Mouse (Mus musculus): ENCODE data around the gene Ankrd27. TPM values are rescaled to one million over a fixed set of nuclear protein-coding genes. Genes with fewer than 3 reads are reported as not detected.

Gene Ankrd27
- polyA plus RNA-seq, 1 experiment = 38.0 TPM

- H3K4me1 ChIP-seq (ENCODE audit: control insufficient read depth, insufficient read depth, low read length) = no peaks in the 10 kb centered on the region
- no peak overlapping the region for H3K27ac ChIP-seq (ENCODE audit: insufficient read depth, low read length)
- no peak overlapping the region for H3K4me3 ChIP-seq (ENCODE audit: insufficient read depth, low read length)
- TF ChIP-seq CTCF (IDR thresholded peaks at IDR 0.05; ENCODE audit: extremely low read depth, insufficient read depth, low read length) (no peak), POLR2A (IDR thresholded peaks at IDR 0.05; ENCODE audit: extremely low read depth, insufficient read depth, low read length) (no peak)
These were observed 97.5 kb downstream of the Ankrd27 start for GRCm38 (mm10) chr7:35683409-35684122.

- TF ChIP-seq POLR2A (IDR thresholded peaks at IDR 0.05; ENCODE audit: extremely low read depth, insufficient read depth, low read length) = no peak
- TF ChIP-seq CTCF (IDR thresholded peaks at IDR 0.05; ENCODE audit: extremely low read depth, insufficient read depth, low read length) = no peak
These were observed 100.2 kb downstream of the Ankrd27 start for GRCm38 (mm10) chr7:35686216-35686615.

DNA sequence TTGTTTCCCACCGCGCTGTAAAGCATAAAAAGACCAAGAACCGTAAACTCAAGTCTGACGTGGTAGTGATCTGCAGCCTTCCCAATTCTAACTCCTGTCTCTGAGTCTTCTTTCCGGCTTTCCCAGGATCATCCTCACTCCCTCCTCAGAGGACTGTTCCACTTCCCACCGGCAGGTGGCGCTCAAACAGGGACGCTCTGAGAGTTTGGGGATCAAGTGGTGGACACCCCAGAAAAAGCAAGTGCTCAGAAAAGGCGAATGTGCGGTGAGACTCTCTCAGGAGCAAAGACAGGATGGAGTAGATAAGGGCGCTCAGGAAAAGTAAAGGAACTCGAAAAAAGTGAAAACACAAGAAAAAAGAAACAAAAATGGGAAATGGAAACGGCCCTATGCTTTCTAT is 100.7 kb downstream of the Ankrd27 start:
- TF ChIP-seq POLR2A (IDR thresholded peaks at IDR 0.05; ENCODE audit: extremely low read depth, insufficient read depth, low read length) (no peak), CTCF (IDR thresholded peaks at IDR 0.05; ENCODE audit: extremely low read depth, insufficient read depth, low read length) (peak; percentile 76)
- H3K4me1 ChIP-seq (ENCODE audit: control insufficient read depth, insufficient read depth, low read length) = no peaks in the 10 kb centered on the region
- H3K4me3 ChIP-seq (ENCODE audit: insufficient read depth, low read length) = no peak overlapping the region
- no peak overlapping the region for H3K27ac ChIP-seq (ENCODE audit: insufficient read depth, low read length)

More at GRCm38 (mm10) chr7:35686216-35686615, 100.2 kb downstream of the Ankrd27 start:
- Histone ChIP-seq H3K4me1 (ENCODE audit: control insufficient read depth, insufficient read depth, low read length) (no peaks in the 10 kb centered on the region), H3K4me3 (ENCODE audit: insufficient read depth, low read length) (no peak overlapping the region), H3K27ac (ENCODE audit: insufficient read depth, low read length) (no peak overlapping the region)

DNA sequence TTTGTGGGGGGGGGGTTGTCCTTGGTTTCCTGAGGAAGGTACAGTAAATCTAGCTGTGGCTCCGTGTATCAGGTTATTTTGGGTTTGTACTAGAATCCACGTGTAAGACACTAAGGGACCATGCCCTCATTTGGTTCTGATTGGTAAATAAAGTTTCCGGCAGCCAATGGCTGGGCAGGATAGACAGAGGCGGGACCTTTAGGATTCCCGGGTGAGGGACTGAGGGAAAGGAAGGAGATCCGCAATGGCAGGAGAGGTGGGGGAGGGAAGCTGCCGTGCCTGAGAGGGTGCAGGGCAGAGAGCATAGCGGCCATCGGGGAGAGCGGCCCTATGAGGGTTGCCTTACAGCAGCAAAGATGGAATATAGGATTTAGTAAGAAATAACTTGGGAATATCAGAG is 101.2 kb downstream of the Ankrd27 start:
- TF ChIP-seq CTCF (IDR thresholded peaks at IDR 0.05; ENCODE audit: extremely low read depth, insufficient read depth, low read length) = no peak
- no peak for TF ChIP-seq POLR2A (IDR thresholded peaks at IDR 0.05; ENCODE audit: extremely low read depth, insufficient read depth, low read length)

DNA sequence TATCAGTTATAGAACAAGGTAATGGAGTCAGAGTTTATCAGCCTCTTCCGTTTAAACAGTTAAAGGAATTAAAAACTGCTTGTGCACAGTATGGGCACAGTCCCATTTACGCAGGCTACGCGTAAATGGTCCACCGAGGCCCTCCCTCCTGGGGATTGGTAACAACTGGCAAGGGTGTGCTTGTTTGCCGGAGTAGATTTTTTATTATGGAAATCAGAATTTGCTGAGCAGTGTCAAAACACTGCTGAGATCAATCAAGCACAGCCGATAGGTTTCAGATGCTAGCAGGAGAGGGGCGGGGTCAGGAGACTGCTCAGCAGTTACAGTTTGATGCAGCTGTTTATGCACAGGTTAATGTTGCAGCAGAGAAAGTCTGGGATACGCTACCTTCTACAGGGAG is 102.2 kb downstream of the Ankrd27 start:
- Histone ChIP-seq H3K4me3 (ENCODE audit: insufficient read depth, low read length) (no peak overlapping the region), H3K4me1 (ENCODE audit: control insufficient read depth, insufficient read depth, low read length) (no peaks in the 10 kb centered on the region), H3K27ac (ENCODE audit: insufficient read depth, low read length) (no peak overlapping the region)
- TF ChIP-seq POLR2A (IDR thresholded peaks at IDR 0.05; ENCODE audit: extremely low read depth, insufficient read depth, low read length) (no peak), CTCF (IDR thresholded peaks at IDR 0.05; ENCODE audit: extremely low read depth, insufficient read depth, low read length) (no peak)

More for the DNA sequence above, 101.2 kb downstream of the Ankrd27 start:
- Histone ChIP-seq H3K27ac (ENCODE audit: insufficient read depth, low read length) (no peak overlapping the region), H3K4me1 (ENCODE audit: control insufficient read depth, insufficient read depth, low read length) (no peaks in the 10 kb centered on the region), H3K4me3 (ENCODE audit: insufficient read depth, low read length) (no peak overlapping the region)

Other genes with a start within 250 kb of the Ankrd27 start
- gene Faap24, start 189.4 kb upstream of the Ankrd27 start, polyA plus RNA-seq (2012; rRNA removed) = 5.7 and 6.3 TPM in 2 replicates
- gene Cep89, start 189.2 kb upstream of the Ankrd27 start, polyA plus RNA-seq (2012; rRNA removed) = 27.9 and 29.6 TPM in 2 replicates
- gene Slc7a9, start 137.4 kb upstream of the Ankrd27 start, polyA plus RNA-seq (2012; rRNA removed) = 0.06 TPM in 1 of 2 replicates, not detected in the other
- 0.25 and 0.40 TPM in 2 replicates for gene Tdrd12, start 48.5 kb upstream of the Ankrd27 start, polyA plus RNA-seq (2012; rRNA removed)
- gene Nudt19, start 29.9 kb upstream of the Ankrd27 start, polyA plus RNA-seq (2012; rRNA removed) = 123 and 129 TPM in 2 replicates
- 0.08 TPM in 2 replicates for gene Rgs9bp, start 662 bp upstream of the Ankrd27 start, polyA plus RNA-seq (2012; rRNA removed)
- 95.4 and 99.8 TPM in 2 replicates for gene Pdcd5, start 61.3 kb downstream of the Ankrd27 start, polyA plus RNA-seq (2012; rRNA removed)
- gene Dpy19l3, start 168.2 kb downstream of the Ankrd27 start, polyA plus RNA-seq (2012; rRNA removed) = 20.8 and 21.3 TPM in 2 replicates
- gene Zfp507, start 216.8 kb downstream of the Ankrd27 start, polyA plus RNA-seq (2012; rRNA removed) = 11.3 and 11.5 TPM in 2 replicates

Measured in cortical plate, adult 2 months (tissue).